Mouse (Mus musculus) limb, embryonic 12.5 days (tissue): Measurements from ENCODE around the gene Gm20388. TPM values are rescaled to one million over a fixed set of nuclear protein-coding genes. Genes with fewer than 3 reads are reported as not detected.

Experiments
- ATAC-seq: fragments of 200-750 bp; cut with Nextera tagmentation; 2 replicates; pipeline ENCODE4 v1.8.0; 2017; ENCODE audit warnings: low read depth, moderate TSS enrichment; ENCODE audit not compliant: insufficient number of reproducible peaks, insufficient read depth, low FRiP score, low TSS enrichment
- H3K27ac ChIP-seq: fragments of 300-500 bp; sonication (generic); 2 replicates; pipeline ENCODE4 v1.5.1; 2016; ENCODE audit warnings: mild to moderate bottlenecking, moderate library complexity
- H3K27me3 ChIP-seq: fragments of 300-500 bp; sonication (generic); 2 replicates; pipeline ENCODE4 v1.6.1; 2016; ENCODE audit warnings: mild to moderate bottlenecking, moderate library complexity
- H3K36me3 ChIP-seq: fragments of 300-500 bp; sonication (generic); 2 replicates; pipeline ENCODE4 v1.6.1; 2016; ENCODE audit warnings: mild to moderate bottlenecking, moderate library complexity
- H3K4me1 ChIP-seq: fragments of 300-500 bp; sonication (generic); replicated peaks from 2 replicates; pipeline ENCODE4 v1.6.1; 2016
- H3K4me2 ChIP-seq: fragments of 300-500 bp; sonication (generic); 2 replicates; pipeline ENCODE4 v1.6.1; 2016; ENCODE audit warnings: mild to moderate bottlenecking, moderate library complexity
- H3K4me3 ChIP-seq: fragments of 300-500 bp; sonication (generic); replicated peaks from 2 replicates; pipeline ENCODE4 v1.5.1; 2016; ENCODE audit warnings: mild to moderate bottlenecking
- H3K9ac ChIP-seq: fragments of 300-500 bp; sonication (generic); replicated peaks from 2 replicates; pipeline ENCODE4 v1.6.1; 2016; ENCODE audit warnings: mild to moderate bottlenecking, moderate library complexity
- H3K9me3 ChIP-seq: fragments of 300-500 bp; sonication (generic); 2 replicates; pipeline ENCODE4 v1.6.1; 2016; ENCODE audit warnings: mild to moderate bottlenecking, moderate library complexity
- WGBS: fragments of 180-500 bp; shearing (Covaris S2); methylation state at CpG from one replicate; pipeline ENCODE4 v1.1.7; 2016; 5-methylcytosine and 5-hydroxymethylcytosine counted together
- polyA plus RNA-seq: library from polyadenylated mRNA; unstranded; fragments of >200 nt; fragmentation: Nextera tagmentation; extraction: Ambion mirVana; gene quantifications from 2 replicates; pipeline ENCODE4 v1.2.1, GENCODE M21; 2016

Gene Gm20388
- polyA plus RNA-seq, 1 experiment from 2014 or later, result not detected

DNA sequence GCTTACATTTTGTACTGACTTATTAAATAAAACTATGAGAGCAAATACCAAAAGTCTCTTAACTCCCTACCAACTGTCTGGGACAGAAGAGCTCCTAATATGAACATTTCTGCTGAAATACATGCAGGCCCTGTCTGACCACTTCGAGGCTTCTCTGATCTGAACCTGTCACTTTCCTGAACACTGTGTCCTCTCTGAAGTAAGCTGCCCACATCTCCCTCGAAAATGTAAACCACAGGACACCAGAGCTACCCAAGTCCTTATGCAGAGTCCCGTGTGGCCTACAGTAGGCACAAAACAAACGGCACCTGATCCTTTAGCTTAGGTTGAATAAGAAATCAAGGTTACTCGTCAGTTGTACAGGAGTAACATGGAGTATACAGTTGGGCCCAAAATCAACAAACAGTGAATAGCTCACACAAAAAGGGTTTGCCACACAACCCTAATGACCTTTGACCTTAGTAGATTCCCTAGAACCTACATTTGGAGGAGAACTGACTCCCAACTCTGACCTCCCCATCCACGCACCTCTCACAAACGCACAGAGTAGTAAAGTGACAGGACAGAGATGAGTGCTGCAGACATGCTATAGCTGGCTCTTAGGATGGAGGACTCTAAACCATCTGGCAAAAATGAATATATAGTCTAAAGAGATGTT lies 3120.8 kb downstream of the Gm20388 start:
- no peak overlapping the region for H3K4me2 ChIP-seq
- H3K27ac ChIP-seq, result no peak overlapping the region
- H3K9ac ChIP-seq, result no peak overlapping the region
- H3K36me3 ChIP-seq, result peaks cover 5% of the 10 kb centered on the region; the same call in 1 of the 2 replicates
- no peaks in the 10 kb centered on the region for H3K9me3 ChIP-seq
- 87% methylated on average over 7 of the region's 7 CpGs for WGBS
- no peaks in the 10 kb centered on the region for H3K27me3 ChIP-seq
- no peak overlapping the region for H3K4me3 ChIP-seq
- peaks cover 7% of the 10 kb centered on the region for H3K4me1 ChIP-seq
- no peak for ATAC-seq

- Histone ChIP-seq H3K36me3 (peaks cover 4% of the 10 kb centered on the region; the same call in 1 of the 2 replicates), H3K4me3 (no peak overlapping the region), H3K9ac (no peak overlapping the region), H3K27ac (no peak overlapping the region), H3K27me3 (no peaks in the 10 kb centered on the region), H3K4me2 (no peak overlapping the region), H3K9me3 (no peaks in the 10 kb centered on the region), H3K4me1 (peaks cover 7% of the 10 kb centered on the region)
- ATAC-seq, result no peak
These were observed 3122.1 kb downstream of the Gm20388 start for GRCm38 (mm10) chr8:123032730-123033129.

DNA sequence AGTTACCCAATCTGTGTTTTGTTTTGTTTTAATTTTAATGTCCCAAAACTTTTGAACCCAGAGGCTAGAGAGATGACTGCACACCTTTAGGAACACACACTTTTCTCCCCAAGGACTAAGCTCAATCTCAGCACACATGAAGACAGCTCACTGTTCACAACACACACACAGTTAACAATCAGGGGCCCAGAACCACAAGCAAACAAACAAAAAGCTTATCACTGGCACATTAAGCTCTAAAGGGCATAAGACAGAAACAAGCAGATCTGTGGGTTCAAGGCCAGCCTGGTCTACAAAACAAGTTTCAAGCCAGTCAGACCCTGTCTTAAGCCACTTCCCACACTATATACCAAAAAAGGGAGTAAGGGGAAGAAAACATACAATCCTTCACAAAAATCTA lies 3122.8 kb downstream of the Gm20388 start:
- Histone ChIP-seq H3K27ac (no peak overlapping the region), H3K9ac (no peak overlapping the region), H3K27me3 (no peaks in the 10 kb centered on the region), H3K4me1 (peaks cover 7% of the 10 kb centered on the region), H3K9me3 (no peaks in the 10 kb centered on the region), H3K36me3 (no peaks in the 10 kb centered on the region), H3K4me3 (no peak overlapping the region), H3K4me2 (no peak overlapping the region)
- no peak for ATAC-seq

GRCm38 (mm10) chr8:123034171-123034570 lies 3123.5 kb downstream of the Gm20388 start:
- WGBS, result 81% methylated on average over 6 of the region's 6 CpGs
- no peak for ATAC-seq
- H3K27me3 ChIP-seq, result no peaks in the 10 kb centered on the region
- no peak overlapping the region for H3K9ac ChIP-seq
- no peak overlapping the region for H3K4me3 ChIP-seq
- H3K9me3 ChIP-seq, result no peaks in the 10 kb centered on the region
- H3K36me3 ChIP-seq, result no peaks in the 10 kb centered on the region
- no peak overlapping the region for H3K27ac ChIP-seq
- H3K4me1 ChIP-seq, result peaks cover 7% of the 10 kb centered on the region
- no peak overlapping the region for H3K4me2 ChIP-seq

GRCm38 (mm10) chr8:123036956-123037355 lies 3126.3 kb downstream of the Gm20388 start:
- Histone ChIP-seq H3K4me1 (peaks cover 22% of the 10 kb centered on the region), H3K27ac (no peak overlapping the region), H3K36me3 (no peaks in the 10 kb centered on the region), H3K4me2 (no peak overlapping the region), H3K9ac (no peak overlapping the region), H3K4me3 (no peak overlapping the region), H3K9me3 (no peaks in the 10 kb centered on the region), H3K27me3 (no peaks in the 10 kb centered on the region)
- WGBS, result 60% methylated on average over 3 of the region's 3 CpGs
- ATAC-seq, result no peak

- Histone ChIP-seq H3K9ac (no peak overlapping the region), H3K27ac (no peak overlapping the region), H3K4me1 (peaks cover 22% of the 10 kb centered on the region), H3K27me3 (no peaks in the 10 kb centered on the region), H3K4me3 (no peak overlapping the region), H3K36me3 (no peaks in the 10 kb centered on the region), H3K4me2 (no peak overlapping the region), H3K9me3 (no peaks in the 10 kb centered on the region)
- ATAC-seq, result no peak
- 87% methylated on average over 11 of the region's 11 CpGs for WGBS
These were observed 3126.8 kb downstream of the Gm20388 start for GRCm38 (mm10) chr8:123037487-123037886.

DNA sequence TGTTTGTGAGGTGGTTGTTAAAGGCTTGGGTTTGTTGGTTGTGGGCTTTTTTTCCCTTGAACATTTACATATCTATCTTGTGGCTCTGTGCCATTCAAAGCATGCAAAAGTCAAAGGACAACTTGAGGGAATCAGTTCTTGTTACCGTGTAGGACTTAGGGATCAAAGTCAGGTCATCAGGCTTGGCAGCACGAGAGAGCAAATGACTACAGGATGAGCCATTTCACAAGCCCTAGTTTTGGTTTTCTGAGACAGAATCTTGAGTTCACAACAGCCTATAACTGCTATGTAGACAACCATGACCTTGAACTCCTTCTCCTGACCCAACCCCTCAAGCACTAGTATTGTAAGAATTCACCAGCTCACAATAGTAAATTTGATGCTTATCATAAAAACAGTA lies 3127.7 kb downstream of the Gm20388 start:
- no peak for ATAC-seq
- 79% methylated on average over 2 of the region's 2 CpGs for WGBS
- H3K4me2 ChIP-seq, result no peak overlapping the region
- H3K4me3 ChIP-seq, result no peak overlapping the region
- no peaks in the 10 kb centered on the region for H3K27me3 ChIP-seq
- H3K36me3 ChIP-seq, result no peaks in the 10 kb centered on the region
- peaks cover 26% of the 10 kb centered on the region for H3K4me1 ChIP-seq
- no peak overlapping the region for H3K27ac ChIP-seq
- H3K9me3 ChIP-seq, result no peaks in the 10 kb centered on the region
- H3K9ac ChIP-seq, result no peak overlapping the region

DNA sequence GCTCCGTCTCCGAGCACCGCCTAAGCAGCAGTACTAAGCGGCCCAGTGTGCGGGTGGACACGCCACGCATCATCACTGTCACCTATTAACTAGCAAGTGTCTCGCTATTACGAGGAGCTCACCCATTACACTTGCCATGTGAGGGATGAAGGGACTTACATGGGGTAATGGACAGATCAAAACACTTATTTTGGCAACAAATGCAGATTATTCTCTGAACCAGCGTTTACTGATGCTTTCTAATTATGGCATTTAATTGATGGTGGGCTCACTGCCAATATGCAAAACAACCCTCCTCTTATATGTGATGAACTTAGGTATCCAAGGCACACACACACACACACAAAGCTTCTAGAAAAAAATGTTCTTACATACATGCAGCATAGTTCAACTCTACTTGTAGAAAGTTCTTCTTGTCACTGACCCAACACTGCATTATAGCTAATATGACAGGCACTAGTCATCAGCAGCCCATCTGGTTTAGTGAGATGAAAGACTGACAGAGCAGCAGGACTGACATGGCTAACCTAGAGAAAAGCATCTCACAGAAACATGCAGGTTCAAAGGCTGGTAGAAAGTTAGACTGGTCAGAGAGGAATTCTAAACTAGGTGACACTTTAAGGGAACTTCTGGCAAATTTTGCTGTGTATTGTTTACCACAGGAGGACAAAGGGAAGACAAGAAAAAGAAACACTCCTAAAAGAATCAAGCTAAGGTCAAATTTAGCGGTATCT lies 3128.9 kb downstream of the Gm20388 start:
- Histone ChIP-seq H3K4me1 (peaks cover 28% of the 10 kb centered on the region), H3K9me3 (no peaks in the 10 kb centered on the region), H3K4me3 (peak overlapping the region; percentile 100), H3K9ac (peak overlapping the region; percentile 31; the same call in 1 of the 2 replicates), H3K27me3 (no peaks in the 10 kb centered on the region), H3K4me2 (peak overlapping the region; percentile 74), H3K27ac (no peak overlapping the region), H3K36me3 (peaks cover 3% of the 10 kb centered on the region; the same call in 1 of the 2 replicates)
- 83% methylated on average over 11 of the region's 11 CpGs for WGBS
- no peak for ATAC-seq

DNA sequence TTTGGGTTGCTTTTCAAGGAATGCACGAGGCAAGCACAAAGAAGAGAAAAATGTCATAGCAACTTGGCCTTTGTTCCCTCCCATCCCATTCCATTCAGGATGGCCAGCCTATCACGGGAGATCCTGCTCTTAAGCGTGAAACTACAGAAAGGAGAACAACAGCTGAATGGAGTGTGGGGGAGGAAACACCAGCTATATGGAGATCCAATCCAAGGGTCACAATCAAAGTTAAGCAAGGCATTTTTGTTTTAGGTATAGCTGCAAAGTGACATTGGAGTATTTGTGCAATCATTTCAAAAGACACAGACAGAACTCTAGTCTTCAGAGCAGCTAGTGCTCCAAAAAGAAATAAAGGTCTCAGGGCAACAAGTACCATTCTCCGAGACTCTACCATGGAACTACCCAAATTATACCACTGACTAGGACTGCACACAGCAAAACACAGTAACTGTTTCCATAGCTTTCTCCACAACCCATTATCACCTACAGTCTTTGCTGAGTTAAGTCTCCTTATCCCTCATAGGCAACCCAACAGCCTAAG lies 3129.5 kb downstream of the Gm20388 start:
- peaks cover 28% of the 10 kb centered on the region for H3K4me1 ChIP-seq
- H3K27ac ChIP-seq, result peak overlapping the region; percentile 98
- no peaks in the 10 kb centered on the region for H3K27me3 ChIP-seq
- no peak for ATAC-seq
- H3K9me3 ChIP-seq, result no peaks in the 10 kb centered on the region
- H3K4me3 ChIP-seq, result peak overlapping the region; percentile 100
- WGBS, result 22% methylated on average over 4 of the region's 4 CpGs
- H3K4me2 ChIP-seq, result peak overlapping the region; percentile 74
- peak overlapping the region; percentile 100 for H3K9ac ChIP-seq
- H3K36me3 ChIP-seq, result peaks cover 7% of the 10 kb centered on the region; the same call in 1 of the 2 replicates

GRCm38 (mm10) chr8:123041008-123041773 lies 3130.6 kb downstream of the Gm20388 start:
- under 1% methylated on average over 61 of the region's 71 CpGs for WGBS
- Histone ChIP-seq H3K9ac (peak overlapping the region; percentile 100), H3K4me2 (peak overlapping the region; percentile 74), H3K36me3 (peaks cover 16% of the 10 kb centered on the region; the same call in 1 of the 2 replicates), H3K4me3 (peak overlapping the region; percentile 100), H3K4me1 (peaks cover 28% of the 10 kb centered on the region), H3K27ac (peak overlapping the region; percentile 98), H3K9me3 (no peaks in the 10 kb centered on the region), H3K27me3 (no peaks in the 10 kb centered on the region)
- no peak for ATAC-seq

DNA sequence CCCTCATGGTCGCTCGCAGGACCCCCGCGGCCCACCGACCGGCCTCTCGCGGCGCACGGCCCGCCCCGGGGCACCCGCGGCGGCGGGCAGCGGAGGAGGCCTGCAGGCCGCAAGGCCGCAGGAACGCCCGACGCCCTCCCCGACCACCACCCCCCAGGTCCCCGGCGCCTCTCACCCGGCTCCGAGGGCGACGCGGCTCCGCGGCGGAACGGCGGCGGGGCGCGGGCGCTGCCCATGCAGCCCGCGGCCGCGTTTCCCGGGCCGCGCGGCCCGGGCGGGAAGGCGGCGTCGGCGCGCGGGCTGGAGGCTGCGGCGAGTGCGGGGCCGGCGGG lies 3131.1 kb downstream of the Gm20388 start:
- Histone ChIP-seq H3K4me3 (peak overlapping the region; percentile 100), H3K9ac (peak overlapping the region; percentile 100), H3K27ac (peak overlapping the region; percentile 98), H3K9me3 (no peaks in the 10 kb centered on the region), H3K36me3 (peaks cover 17% of the 10 kb centered on the region; the same call in 1 of the 2 replicates), H3K4me2 (peak overlapping the region; percentile 74), H3K4me1 (peaks cover 28% of the 10 kb centered on the region), H3K27me3 (no peaks in the 10 kb centered on the region)
- no peak; the same call in 1 of the 2 replicates for ATAC-seq
- WGBS, result 1% methylated on average over 47 of the region's 60 CpGs
